ENCODE assay signal across 9 mouse cellular contexts in genomic region chr7:15955509-15955908, GRCm38 (mm10). TPM values are rescaled to one million over a fixed set of nuclear protein-coding genes. Genes with fewer than 3 reads are reported as not detected.
DNase-seq lines count a peak whose midpoint lies in the region; ATAC-seq and TF ChIP-seq lines count a peak whose summit lies in the region.
"Had no signal": no experiment of that assay in that cellular context is flagged by ENCODE, and none has a peak within 500 bp of the region (broad histone marks: within the 10 kb centered on the region; RNA-seq: fewer than 3 reads in every experiment).

No protein-coding gene starts in this region.

- H3K36me3 ChIP-seq in kidney, postnatal 0 days (ENCODE audit: insufficient read depth, low read length): 0 out of 2 replicates have a peak, but pooled peaks cover 7% of the 10 kb centered on the region
- peaks cover 76% of the 10 kb centered on the region for H3K36me3 ChIP-seq in heart, postnatal 0 days (replicated peaks; ENCODE audit: control insufficient read depth, insufficient read depth, low read length)
- no peaks in the 10 kb centered on the region for H3K36me3 ChIP-seq in liver, embryonic 16.5 days (ENCODE audit: control insufficient read depth, insufficient read depth)
- peaks cover 4% of the 10 kb centered on the region; the same call in 1 of the 2 replicates for H3K36me3 ChIP-seq in neural tube, embryonic 15.5 days
- H3K36me3 ChIP-seq: G1E had no signal

- no peaks in the 10 kb centered on the region for H3K9me3 ChIP-seq in kidney, postnatal 0 days (replicated peaks; ENCODE audit: low read length)
- no peaks in the 10 kb centered on the region for H3K9me3 ChIP-seq in heart, postnatal 0 days (replicated peaks; ENCODE audit: control insufficient read depth, low read length)
- no peaks in the 10 kb centered on the region for H3K9me3 ChIP-seq in liver, embryonic 16.5 days (replicated peaks; ENCODE audit: control insufficient read depth, low read length)
- H3K9me3 ChIP-seq in neural tube, embryonic 15.5 days (replicated peaks): no peaks in the 10 kb centered on the region

- TF ChIP-seq CTCF in kidney, postnatal 0 days (IDR thresholded peaks at IDR 0.05; ENCODE audit: low read depth): no peak
- no peak for TF ChIP-seq CTCF in heart, postnatal 0 days (IDR thresholded peaks at IDR 0.05; ENCODE audit: low read depth)

- peak overlapping the region; percentile 62 for H3K4me2 ChIP-seq in kidney, postnatal 0 days (ENCODE audit: low read length)
- H3K4me2 ChIP-seq in heart, postnatal 0 days (ENCODE audit: low read depth, low read length): 0 out of 2 replicates have a peak overlapping the region, but pooled peaks have one; percentile 20
- peak overlapping the region; percentile 73 for H3K4me2 ChIP-seq in liver, embryonic 16.5 days (ENCODE audit: low read depth, low read length)
- H3K4me2 ChIP-seq in neural tube, embryonic 15.5 days: peak overlapping the region; percentile 42

- no peak for TF ChIP-seq EP300 in heart, postnatal 0 days (IDR thresholded peaks at IDR 0.05; ENCODE audit: low read depth)

- no peaks in the 10 kb centered on the region for H3K27me3 ChIP-seq in kidney, postnatal 0 days (ENCODE audit: insufficient read depth, low read length)
- no peaks in the 10 kb centered on the region for H3K27me3 ChIP-seq in heart, postnatal 0 days (ENCODE audit: control insufficient read depth, insufficient read depth, low read length)
- peaks cover 3% of the 10 kb centered on the region; the same call in 1 of the 2 replicates for H3K27me3 ChIP-seq in liver, embryonic 16.5 days (ENCODE audit: control insufficient read depth, insufficient read depth, low read depth, low read length)
- H3K27me3 ChIP-seq in neural tube, embryonic 15.5 days (replicated peaks): no peaks in the 10 kb centered on the region; the same call in 1 of the 2 replicates

- H3K4me3 ChIP-seq in kidney, postnatal 0 days (replicated peaks; ENCODE audit: low read depth, low read length): peak overlapping the region; percentile 30
- H3K4me3 ChIP-seq in heart, postnatal 0 days (ENCODE audit: low read depth, low read length): no peak overlapping the region
- peak overlapping the region; percentile 45 for H3K4me3 ChIP-seq in liver, embryonic 16.5 days (ENCODE audit: low read depth, low read length)
- 0 out of 2 replicates have a peak overlapping the region, but pooled peaks have one; percentile 11 for H3K4me3 ChIP-seq in neural tube, embryonic 15.5 days (replicated peaks)

- 19% methylated on average over 7 of the region's 7 CpGs for WGBS in kidney, postnatal 0 days
- WGBS in heart, postnatal 0 days: 34% methylated on average over 7 of the region's 7 CpGs
- 9% methylated on average over 7 of the region's 7 CpGs for WGBS in liver, embryonic 16.5 days (ENCODE audit: insufficient replicate concordance)
- 22% methylated on average over 7 of the region's 7 CpGs for WGBS in neural tube, embryonic 15.5 days

- 0 out of 2 replicates have a peak, but pooled peaks cover 5% of the 10 kb centered on the region for H3K4me1 ChIP-seq in kidney, postnatal 0 days (replicated peaks; ENCODE audit: insufficient read depth, low read length)
- H3K4me1 ChIP-seq in heart, postnatal 0 days (ENCODE audit: control insufficient read depth, insufficient read depth): no peaks in the 10 kb centered on the region
- H3K4me1 ChIP-seq in liver, embryonic 16.5 days (ENCODE audit: control insufficient read depth, low read depth, low read length): peaks cover 42% of the 10 kb centered on the region
- 0 out of 2 replicates have a peak, but pooled peaks cover 4% of the 10 kb centered on the region for H3K4me1 ChIP-seq in neural tube, embryonic 15.5 days

- H3K27ac ChIP-seq in kidney, postnatal 0 days: peak overlapping the region; percentile 50; the same call in 1 of the 2 replicates
- H3K27ac ChIP-seq in heart, postnatal 0 days (ENCODE audit: low read depth): peak overlapping the region; percentile 82
- no peak overlapping the region; the same call in 1 of the 2 replicates for H3K27ac ChIP-seq in liver, embryonic 16.5 days (ENCODE audit: low read length)
- no peak overlapping the region for H3K27ac ChIP-seq in neural tube, embryonic 15.5 days (replicated peaks)

- no peak for ATAC-seq in kidney, postnatal 0 days (replicated peaks; ENCODE audit: low FRiP score, low read depth)
- peak; percentile 27 for ATAC-seq in heart, postnatal 0 days (ENCODE audit: insufficient read depth, low read depth)
- ATAC-seq in liver, embryonic 16.5 days (ENCODE audit: low read depth): no peak
- ATAC-seq in neural tube, embryonic 15.5 days (ENCODE audit: low FRiP score): no peak

- no peak for DNase-seq in kidney, postnatal 0 days (ENCODE audit: low spot score)
- no peak for DNase-seq in kidney, postnatal 10 days
- no peak for DNase-seq in heart, postnatal 0 days (ENCODE audit: low spot score)
- no peak for DNase-seq in adrenal gland, postnatal 4 days (ENCODE audit: low spot score in 2 of 2)
- no peak for DNase-seq in embryo, embryonic 10.5 days (ENCODE audit: low spot score)
- DNase-seq in MN1 (ENCODE audit: low spot score): no peak

- peak overlapping the region; percentile 44 for H3K9ac ChIP-seq in kidney, postnatal 0 days (ENCODE audit: low read depth, low read length)
- H3K9ac ChIP-seq in heart, postnatal 0 days (replicated peaks; ENCODE audit: low read depth, low read length): no peak overlapping the region
- H3K9ac ChIP-seq in liver, embryonic 16.5 days (ENCODE audit: low read depth, low read length): peak overlapping the region; percentile 46; the same call in 1 of the 2 replicates
- no peak overlapping the region for H3K9ac ChIP-seq in neural tube, embryonic 15.5 days (replicated peaks)

RNA-seq across cellular contexts. Expression of gene Nop53, which starts 9.6 kb away (rescaled TPM):
- 213 and 221 TPM in 2 replicates for polyA plus RNA-seq in kidney, postnatal 0 days (2015; fragmentation: Nextera tagmentation; extraction: Ambion mirVana)
- 81.6 and 102 TPM in 2 replicates for total RNA-seq in heart, postnatal 0 days (2014; rRNA removed; ENCODE audit: low replicate concordance)
- polyA plus RNA-seq in heart, postnatal 0 days (2015; fragmentation: Nextera tagmentation; extraction: Ambion mirVana): 120 and 128 TPM in 2 replicates
- polyA plus RNA-seq in liver, embryonic 16.5 days (2015; fragmentation: Nextera tagmentation; extraction: Ambion mirVana): 71.8 and 79.1 TPM in 2 replicates
- polyA plus RNA-seq in neural tube, embryonic 15.5 days (2015; fragmentation: Nextera tagmentation; extraction: Ambion mirVana): 108 and 127 TPM in 2 replicates
- 100 to 1,000 TPM; 238 to 243 TPM for total RNA-seq in adrenal gland, postnatal 4 days (2021)

RNA-seq across cellular contexts. Expression of gene Ehd2, which starts 11.9 kb away (rescaled TPM):
- polyA plus RNA-seq in kidney, postnatal 0 days (2015; fragmentation: Nextera tagmentation; extraction: Ambion mirVana): 24.6 and 26.6 TPM in 2 replicates
- total RNA-seq in heart, postnatal 0 days (2014; rRNA removed; ENCODE audit: low replicate concordance): 66.7 and 80.0 TPM in 2 replicates
- 47.5 and 48.7 TPM in 2 replicates for polyA plus RNA-seq in heart, postnatal 0 days (2015; fragmentation: Nextera tagmentation; extraction: Ambion mirVana)
- polyA plus RNA-seq in liver, embryonic 16.5 days (2015; fragmentation: Nextera tagmentation; extraction: Ambion mirVana): 4.7 and 5.6 TPM in 2 replicates
- 9.2 and 14.8 TPM in 2 replicates for polyA plus RNA-seq in neural tube, embryonic 15.5 days (2015; fragmentation: Nextera tagmentation; extraction: Ambion mirVana)
- total RNA-seq in adrenal gland, postnatal 4 days (2021): 10 to 100 TPM; 71.9 to 77.5 TPM

RNA-seq across cellular contexts. Expression of gene Selenow, which starts 33.3 kb away (rescaled TPM):
- 751 and 763 TPM in 2 replicates for polyA plus RNA-seq in kidney, postnatal 0 days (2015; fragmentation: Nextera tagmentation; extraction: Ambion mirVana)
- total RNA-seq in heart, postnatal 0 days (2014; rRNA removed; ENCODE audit: low replicate concordance): 292 and 404 TPM in 2 replicates
- 632 and 642 TPM in 2 replicates for polyA plus RNA-seq in heart, postnatal 0 days (2015; fragmentation: Nextera tagmentation; extraction: Ambion mirVana)
- polyA plus RNA-seq in liver, embryonic 16.5 days (2015; fragmentation: Nextera tagmentation; extraction: Ambion mirVana): 235 and 256 TPM in 2 replicates
- 1,268 and 1,471 TPM in 2 replicates for polyA plus RNA-seq in neural tube, embryonic 15.5 days (2015; fragmentation: Nextera tagmentation; extraction: Ambion mirVana)
- total RNA-seq in adrenal gland, postnatal 4 days (2021): 100 to 1,000 TPM; 186 to 204 TPM

Comparison
In these comparisons a context has a peak if more than half of its experiments do, and no peak if none do; other contexts are left out.
1. H3K27ac ChIP-seq: peak in kidney, postnatal 0 days (single experiment) and heart, postnatal 0 days (single experiment); none in liver, embryonic 16.5 days (single experiment) and neural tube, embryonic 15.5 days (single experiment).
2. H3K4me2 ChIP-seq: peak in every context shown above with its lines; median percentile 73 in liver, embryonic 16.5 days; 62 in kidney, postnatal 0 days; 42 in neural tube, embryonic 15.5 days; 20 in heart, postnatal 0 days.
3. H3K9ac ChIP-seq: peak in kidney, postnatal 0 days (single experiment) and liver, embryonic 16.5 days (single experiment); none in heart, postnatal 0 days (single experiment) and neural tube, embryonic 15.5 days (single experiment).